In genomic region chr4:58897436-58897835, GRCm38 (mm10) we compare ENCODE assay signal across 21 mouse cellular contexts. TPM values are rescaled to one million over a fixed set of nuclear protein-coding genes. Genes with fewer than 3 reads are reported as not detected.
"Had no signal": no experiment of that assay in that cellular context is flagged by ENCODE, and none has a peak within 500 bp of the region (broad histone marks: within the 10 kb centered on the region; RNA-seq: fewer than 3 reads in every experiment).

No protein-coding gene starts in this region.

- DNase-seq: kidney, adult 18-20 months; kidney, postnatal 25 days; liver; liver, embryonic 13.5 days; retina, postnatal 1 day; right cerebral cortex, postnatal 25 days; spleen, adult 18-20 months; thymus, postnatal 25 days had no signal

- H3K27ac ChIP-seq: limb, embryonic 10.5 days; limb, embryonic 13.5 days; liver, embryonic 13.5 days; macrophage; midbrain, embryonic 10.5 days; midbrain, embryonic 13.5 days; neural tube, embryonic 13.5 days; stomach, embryonic 15.5 days had no signal

- H3K4me1 ChIP-seq: limb, embryonic 10.5 days; midbrain, embryonic 13.5 days; neural tube, embryonic 13.5 days; stomach, embryonic 15.5 days had no signal

- ATAC-seq: lung, postnatal 0 days; midbrain, embryonic 13.5 days; midbrain, embryonic 16.5 days had no signal

- H3K36me3 ChIP-seq: limb, embryonic 10.5 days; limb, embryonic 13.5 days; liver, embryonic 13.5 days; midbrain, embryonic 10.5 days; midbrain, embryonic 13.5 days; neural tube, embryonic 13.5 days; stomach, embryonic 15.5 days had no signal

- H3K4me2 ChIP-seq: limb, embryonic 13.5 days; liver, embryonic 13.5 days; lung, embryonic 14.5 days; midbrain, embryonic 13.5 days; neural tube, embryonic 13.5 days; stomach, embryonic 15.5 days had no signal

- H3K4me3 ChIP-seq: limb, embryonic 10.5 days; limb, embryonic 13.5 days; liver, embryonic 13.5 days; midbrain, embryonic 10.5 days; midbrain, embryonic 13.5 days; myocyte; neural tube, embryonic 13.5 days; stomach, embryonic 15.5 days had no signal

- H3K9ac ChIP-seq: limb, embryonic 13.5 days; liver, embryonic 13.5 days; lung, embryonic 14.5 days; midbrain, embryonic 13.5 days; neural tube, embryonic 13.5 days; stomach, embryonic 15.5 days had no signal

- H3K27me3 ChIP-seq: limb, embryonic 13.5 days; liver, embryonic 13.5 days; midbrain, embryonic 13.5 days; neural tube, embryonic 13.5 days; stomach, embryonic 15.5 days had no signal

- H3K9me3 ChIP-seq: limb, embryonic 10.5 days; limb, embryonic 13.5 days; liver, embryonic 13.5 days; midbrain, embryonic 10.5 days; midbrain, embryonic 13.5 days; neural tube, embryonic 13.5 days; stomach, embryonic 15.5 days had no signal

RNA-seq across cellular contexts. Expression of gene Zkscan16, which starts 46.0 kb away (rescaled TPM):
- total RNA-seq: megakaryocyte, adult 5-6 weeks; monocyte, adult 5-6 weeks had no signal
- polyA plus RNA-seq: lung, postnatal 0 days; macrophage; myocyte had no signal
